Mouse (Mus musculus) inflammation-experienced regulatory T-cells, adult 6 months (primary cell): ENCODE results near the gene Pla2g2e. TPM values are rescaled to one million over a fixed set of nuclear protein-coding genes. Genes with fewer than 3 reads are reported as not detected.
"Not testable (repeated sequence)": the region's sequence is repeated elsewhere in the genome, so short reads cannot be mapped to it uniquely, and the experiment has no call there.

Experiments
- ATAC-seq: one replicate; pipeline ENCODE4 v1.8.0; 2017
- polyA plus RNA-seq, 3 experiments: library from polyadenylated mRNA; unstranded; fragments of 100-300 nt; shearing (Covaris generic); gene quantifications; one replicate each; pipeline ENCODE4 v1.2.1; 2017

Pla2g2e gene
- polyA plus RNA-seq, 3 experiments from 2014 or later, result not detected

DNA sequence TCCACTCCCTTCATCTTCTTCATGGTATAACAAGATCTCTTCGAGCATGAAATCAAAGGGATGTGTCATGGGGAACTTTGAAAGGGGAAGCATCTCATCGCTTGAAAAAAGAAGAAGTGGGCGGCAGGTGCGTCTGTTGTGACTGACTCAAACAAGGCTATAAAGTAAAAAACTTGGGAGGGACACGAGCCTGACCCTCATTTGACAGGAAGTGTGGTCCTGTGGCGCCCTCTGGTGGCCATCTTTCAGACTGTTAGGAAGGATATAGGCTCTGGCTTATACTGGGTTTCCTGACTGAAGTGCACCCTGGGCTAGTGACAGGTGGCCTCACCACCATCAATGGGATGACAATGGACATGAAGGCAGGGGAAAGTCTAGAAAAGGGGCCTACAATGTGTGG is 6.5 kb downstream of the Pla2g2e start:
- no peak for ATAC-seq

DNA sequence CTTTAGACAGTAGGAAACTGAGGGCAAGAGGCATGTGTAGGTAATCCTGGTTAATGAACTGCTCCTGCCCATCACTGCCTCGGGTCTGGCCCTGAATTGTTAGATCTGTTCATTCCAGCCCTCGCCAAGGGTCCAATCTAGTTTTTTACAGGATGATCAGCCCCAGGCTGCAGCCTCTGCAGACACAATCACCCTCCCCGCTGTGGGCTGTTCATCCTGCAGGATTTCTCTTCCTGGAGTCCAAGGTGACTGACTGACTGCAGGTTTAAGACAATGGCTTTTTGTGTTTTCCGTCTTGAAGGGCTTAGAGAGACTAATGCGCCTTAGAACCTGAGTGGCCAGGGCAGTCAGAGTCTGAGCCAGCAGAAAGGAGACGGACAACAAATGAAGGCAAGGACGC is 11.4 kb downstream of the Pla2g2e start:
- no peak for ATAC-seq

DNA sequence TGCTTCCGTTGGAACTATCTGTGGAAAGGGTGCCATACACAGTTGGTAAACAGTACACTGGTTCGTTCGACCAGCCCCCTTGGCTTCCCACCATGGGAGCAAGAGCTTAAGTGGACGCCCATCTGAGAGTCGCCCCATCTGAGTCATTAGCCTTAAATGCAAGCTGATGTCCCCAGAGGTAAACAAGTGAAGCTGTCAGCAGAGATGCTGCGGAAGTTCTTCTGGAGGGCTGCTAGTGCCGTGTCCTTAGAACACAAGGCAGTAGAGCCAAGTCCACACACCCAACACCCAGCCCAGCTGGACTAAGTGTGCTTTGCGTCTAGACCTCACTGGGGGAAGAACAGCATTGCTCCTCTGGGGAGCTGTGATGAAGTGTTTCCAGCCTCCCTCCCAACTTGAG is 11.9 kb downstream of the Pla2g2e start:
- no peak for ATAC-seq

DNA sequence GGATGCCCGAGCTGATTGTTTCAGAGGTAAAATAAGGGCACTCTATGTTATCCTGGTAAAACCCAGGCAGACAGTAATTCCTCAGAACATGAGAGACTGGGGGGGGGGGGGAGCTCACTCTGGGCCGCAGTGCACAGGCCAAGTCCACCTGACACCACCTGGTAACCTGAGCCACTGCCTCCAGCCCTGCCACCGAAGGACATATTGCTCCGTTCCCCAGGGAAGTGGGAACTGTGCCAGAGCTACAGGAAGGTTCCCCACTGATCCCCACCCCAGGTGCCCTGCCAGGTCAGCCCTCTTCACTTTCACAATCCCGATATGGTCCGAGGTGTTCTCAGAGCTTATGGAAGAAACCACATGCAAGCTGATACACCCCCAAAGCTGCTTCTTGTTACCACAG is 14.9 kb downstream of the Pla2g2e start:
- ATAC-seq, result no peak

DNA sequence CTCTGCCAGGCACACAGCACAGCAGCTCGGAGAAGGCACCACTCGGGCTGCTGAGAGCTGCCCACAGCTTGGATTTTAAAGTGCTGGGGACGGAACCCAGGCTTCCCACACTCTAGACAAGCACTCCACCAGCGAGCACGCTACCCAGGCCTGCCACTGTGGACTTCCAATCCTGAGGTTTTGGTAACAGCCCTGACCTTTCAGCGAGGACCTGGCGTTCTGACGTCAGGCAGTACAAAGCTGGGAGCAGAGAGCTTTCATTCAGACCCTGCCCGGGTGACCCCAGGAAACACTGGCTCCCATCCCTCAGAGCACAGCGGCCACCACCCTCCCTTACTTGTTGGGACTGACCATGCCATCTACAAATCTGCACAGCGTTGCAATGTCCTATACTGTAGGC is 16.0 kb downstream of the Pla2g2e start:
- ATAC-seq, result not testable (repeated sequence)

DNA sequence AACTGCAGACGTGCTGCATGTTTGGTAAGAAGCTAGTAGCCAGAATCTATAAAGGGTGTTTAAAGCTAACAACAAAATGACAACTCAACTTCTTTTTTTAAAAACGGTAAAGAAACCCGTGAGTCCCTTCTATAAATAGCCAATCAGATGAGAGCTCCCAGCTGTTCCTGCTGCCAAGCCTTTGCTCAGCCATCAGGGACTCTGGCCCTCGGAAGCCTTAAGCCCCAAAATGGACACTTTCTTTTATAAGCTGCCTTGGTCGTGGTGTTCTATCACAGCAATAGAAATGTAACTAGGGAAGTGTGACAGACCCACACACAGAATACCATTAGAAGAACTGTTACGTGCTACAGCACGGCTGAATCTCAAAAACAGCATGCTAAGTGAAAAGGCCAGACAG is 21.6 kb downstream of the Pla2g2e start:
- ATAC-seq, result no peak

DNA sequence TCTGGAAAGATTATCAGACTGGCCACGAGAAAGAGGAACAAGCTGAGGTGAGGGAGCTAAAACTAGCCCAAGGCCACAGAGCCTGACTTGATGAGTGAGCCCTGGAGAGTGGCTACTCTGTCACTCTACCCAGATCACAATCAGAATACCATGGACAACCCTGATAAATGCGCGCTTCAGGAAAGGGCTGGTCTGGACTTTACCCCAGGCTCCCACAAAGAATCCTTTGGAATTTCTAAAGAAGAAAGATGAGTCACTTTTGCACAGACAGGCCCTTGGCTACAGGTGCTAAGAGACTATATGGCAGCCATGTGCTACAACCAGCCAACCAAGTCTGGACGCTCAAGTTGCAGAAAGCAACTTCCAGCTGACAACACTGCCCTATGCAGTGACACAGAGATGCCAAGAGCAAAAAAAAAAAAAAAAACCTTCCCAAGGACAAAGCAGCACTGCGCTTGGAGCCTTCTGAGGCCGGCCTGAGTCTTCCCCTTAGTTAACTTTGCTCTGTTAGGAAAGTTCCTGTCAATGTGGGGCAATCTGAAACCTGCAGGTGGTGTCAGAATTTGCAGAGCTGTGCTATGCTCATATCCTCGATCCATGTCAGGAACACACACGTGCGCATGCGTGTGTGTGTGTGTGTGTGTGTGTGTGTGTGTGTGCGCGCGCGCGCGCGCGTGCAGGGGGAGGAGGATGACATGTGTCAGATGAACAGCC is 28.0 kb downstream of the Pla2g2e start:
- ATAC-seq, result no peak

DNA sequence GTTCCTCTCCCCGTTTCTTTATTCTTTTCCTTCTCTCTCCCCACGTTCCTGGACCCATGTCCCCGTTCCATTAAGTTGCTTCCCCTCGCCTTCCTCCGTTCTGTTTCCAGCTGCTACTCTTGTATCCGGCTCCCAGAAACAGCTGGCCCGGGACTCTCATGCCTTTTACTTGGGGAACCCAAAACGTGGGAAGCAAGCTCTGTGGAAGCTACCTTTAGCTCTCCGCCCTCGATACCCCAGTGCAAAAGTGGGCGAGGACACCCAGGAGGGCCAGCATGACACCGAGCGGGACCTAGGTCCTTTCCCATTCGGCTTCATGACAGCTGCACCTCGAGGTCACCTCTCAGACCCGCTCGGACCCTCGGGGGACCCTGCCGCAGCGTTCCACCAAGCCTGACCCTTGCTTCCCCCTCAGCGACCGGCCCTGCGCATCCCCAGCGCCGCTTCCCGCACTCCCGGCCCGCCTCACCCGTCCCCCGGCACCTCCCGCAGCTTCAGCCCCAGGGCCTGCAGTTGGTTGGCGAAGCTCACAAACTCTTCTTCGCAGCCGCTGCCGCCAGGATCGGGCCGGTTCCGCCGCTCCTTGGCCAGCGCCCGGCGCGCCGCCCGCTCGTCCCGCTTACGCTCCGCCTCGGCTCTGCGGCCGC is 35.5 kb downstream of the Pla2g2e start:
- ATAC-seq, result peak; percentile 30

DNA sequence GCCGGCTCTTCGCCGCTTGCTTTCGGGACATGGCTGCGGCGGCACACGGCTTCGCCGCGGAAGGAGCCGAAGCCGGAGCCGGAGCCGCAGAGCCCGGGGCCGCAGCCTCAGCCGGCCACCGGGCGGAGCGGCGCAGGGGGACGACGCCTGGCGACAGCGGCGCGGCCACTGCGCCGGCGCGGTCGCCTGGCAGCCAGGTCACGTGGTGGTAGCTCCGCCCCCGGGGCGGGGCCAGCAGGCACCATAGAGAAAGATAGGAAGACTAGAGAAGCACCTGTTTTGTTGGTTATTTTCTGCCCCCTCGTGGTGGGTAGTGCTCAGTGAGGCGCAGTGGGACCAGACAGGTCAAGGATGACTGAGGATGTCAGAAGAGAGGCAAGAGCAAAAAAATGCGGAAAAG is 36.1 kb downstream of the Pla2g2e start, which contains the start of gene Otud3:
Gene Otud3, minus strand, starts transcription at position 149 of the 400 bp plus-strand sequence.
- peak; percentile 99 for ATAC-seq

DNA sequence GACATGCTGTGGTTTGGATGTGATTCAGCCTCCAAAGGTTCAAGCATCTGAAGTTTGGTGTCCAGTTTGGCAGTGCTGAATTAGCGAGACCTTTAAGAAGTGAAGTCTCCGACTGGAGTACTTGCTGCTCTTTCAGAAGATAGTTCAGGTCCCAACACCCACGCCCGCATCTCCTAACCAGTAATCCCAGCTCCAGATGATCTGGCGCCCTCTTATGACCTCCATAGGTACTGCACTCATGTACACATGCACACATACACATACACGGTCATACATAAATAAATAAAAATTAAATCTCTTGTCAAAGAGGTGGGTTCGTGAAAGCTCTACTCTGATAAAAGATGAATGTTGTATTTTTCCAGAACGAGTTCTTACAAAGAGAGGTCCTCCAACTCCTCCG is 39.5 kb downstream of the Pla2g2e start:
- no peak for ATAC-seq

DNA sequence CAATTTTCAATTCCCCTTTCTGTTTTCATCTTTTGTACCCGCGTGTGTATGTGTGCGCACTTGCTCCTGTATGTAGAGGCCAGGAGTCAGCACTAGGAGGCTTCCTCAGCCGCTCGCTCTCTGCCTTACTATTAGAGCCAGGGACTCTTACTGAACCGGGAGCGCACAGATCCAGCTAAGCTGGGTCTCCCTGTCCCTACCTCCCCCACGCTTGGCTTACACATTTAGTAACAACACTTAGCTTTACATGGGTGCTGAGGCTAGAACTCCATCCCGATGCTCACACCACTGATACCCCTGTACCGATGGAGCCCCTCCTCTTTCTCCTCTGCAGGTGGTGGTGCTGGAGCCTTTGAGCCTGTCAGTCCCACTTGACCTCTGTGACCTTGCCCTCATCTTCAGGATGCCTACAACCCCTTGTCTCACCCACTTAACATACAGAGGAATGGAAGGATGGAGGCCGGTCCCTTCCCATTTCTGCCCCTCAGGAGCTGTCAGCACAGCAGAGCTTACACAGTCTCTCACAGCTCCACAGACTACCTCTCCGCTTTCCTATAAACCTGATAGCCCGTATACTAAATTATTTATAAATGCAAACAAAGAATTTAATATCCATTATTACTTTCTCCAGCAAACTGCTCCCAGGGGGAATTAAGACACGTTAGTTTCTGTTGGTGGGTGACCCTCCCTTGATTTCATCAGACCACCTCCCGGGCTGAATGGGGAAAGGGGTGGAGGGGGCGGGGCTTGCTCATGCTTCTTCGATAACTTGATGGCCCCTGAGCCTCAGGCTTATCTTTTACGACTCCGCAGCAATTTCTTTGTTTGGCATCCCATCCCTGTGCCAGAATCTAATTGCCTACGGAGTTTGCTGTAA is 43.8 kb downstream of the Pla2g2e start:
- no peak for ATAC-seq

DNA sequence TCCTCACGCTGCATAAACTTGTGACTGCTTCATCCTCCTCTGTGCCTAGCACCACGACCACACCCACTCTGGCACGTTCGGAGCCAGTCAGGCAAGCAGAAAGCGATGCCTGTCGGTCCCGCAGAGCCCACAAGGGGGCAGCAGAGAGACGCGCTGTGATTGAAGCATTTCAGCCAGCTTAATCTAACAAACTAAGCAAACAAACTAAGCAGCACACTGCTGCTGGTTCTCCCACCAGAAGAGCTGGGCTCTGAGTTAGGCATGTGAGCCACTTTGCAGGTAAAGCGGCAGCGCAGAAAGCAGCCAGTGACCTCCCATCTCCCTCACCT is 44.4 kb downstream of the Pla2g2e start:
- ATAC-seq, result peak; percentile 96

DNA sequence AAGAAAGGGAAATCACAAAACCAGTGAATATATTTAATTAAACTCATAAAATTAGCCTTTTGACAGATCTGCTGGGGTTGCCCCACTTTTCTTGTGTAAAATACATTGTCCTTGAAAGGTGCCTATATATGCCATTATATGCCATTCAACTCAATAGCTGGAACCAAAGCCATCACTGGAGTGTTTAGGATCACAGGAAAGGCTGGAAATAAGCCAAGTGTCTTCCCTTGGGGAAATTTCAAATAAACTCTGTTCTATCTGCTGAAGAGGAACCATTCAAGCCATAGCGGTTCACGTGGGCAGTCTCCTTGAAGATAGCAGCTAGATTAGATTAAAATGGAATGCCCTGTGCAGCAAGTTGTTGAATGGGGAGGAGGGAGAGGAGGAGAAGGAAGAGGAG is 47.8 kb downstream of the Pla2g2e start:
- ATAC-seq, result no peak

Other genes starting within 250 kb of the Pla2g2e start
- not detected for gene Vwa5b1, start 242.1 kb upstream of the Pla2g2e start, polyA plus RNA-seq
- gene Pla2g2c, start 153.2 kb upstream of the Pla2g2e start, polyA plus RNA-seq, result not detected
- gene Ubxn10, start 140.8 kb upstream of the Pla2g2e start, polyA plus RNA-seq, result not detected
- gene Pla2g2f, start 120.3 kb upstream of the Pla2g2e start, polyA plus RNA-seq, result not detected
- gene Pla2g2d, start 102.2 kb upstream of the Pla2g2e start, polyA plus RNA-seq, result 1 to 10 TPM in 1 of 3 experiments, under 1 TPM in 2; 0.20 to 3.8 (median 0.67) TPM
- gene Pla2g5, start 14.5 kb upstream of the Pla2g2e start, polyA plus RNA-seq, result not detected
- not detected for gene Gm13030, start 4.0 kb upstream of the Pla2g2e start, polyA plus RNA-seq
- under 1 TPM in 2 of 3 experiments, not detected in 1; 0.29 to 0.54 TPM for gene Otud3, start 36.0 kb downstream of the Pla2g2e start, polyA plus RNA-seq
- not detected for gene Rnf186, start 89.2 kb downstream of the Pla2g2e start, polyA plus RNA-seq
- 10 to 100 TPM; 23.3 to 30.2 (median 30.0) TPM for gene Tmco4, start 94.9 kb downstream of the Pla2g2e start, polyA plus RNA-seq
- gene Htr6, start 197.6 kb downstream of the Pla2g2e start, polyA plus RNA-seq, result not detected
- under 1 TPM in 2 of 3 experiments, not detected in 1; 0.60 to 0.82 TPM for gene Nbl1, start 215.1 kb downstream of the Pla2g2e start, polyA plus RNA-seq